Mouse (Mus musculus): ENCODE measurements around the gene Pitpna. TPM values are rescaled to one million over a fixed set of nuclear protein-coding genes. Genes with fewer than 3 reads are reported as not detected.

Pitpna gene
- polyA plus RNA-seq (2015; fragmentation: Nextera tagmentation; extraction: Ambion mirVana): 68.9 and 69.8 TPM in 2 replicates

DNA sequence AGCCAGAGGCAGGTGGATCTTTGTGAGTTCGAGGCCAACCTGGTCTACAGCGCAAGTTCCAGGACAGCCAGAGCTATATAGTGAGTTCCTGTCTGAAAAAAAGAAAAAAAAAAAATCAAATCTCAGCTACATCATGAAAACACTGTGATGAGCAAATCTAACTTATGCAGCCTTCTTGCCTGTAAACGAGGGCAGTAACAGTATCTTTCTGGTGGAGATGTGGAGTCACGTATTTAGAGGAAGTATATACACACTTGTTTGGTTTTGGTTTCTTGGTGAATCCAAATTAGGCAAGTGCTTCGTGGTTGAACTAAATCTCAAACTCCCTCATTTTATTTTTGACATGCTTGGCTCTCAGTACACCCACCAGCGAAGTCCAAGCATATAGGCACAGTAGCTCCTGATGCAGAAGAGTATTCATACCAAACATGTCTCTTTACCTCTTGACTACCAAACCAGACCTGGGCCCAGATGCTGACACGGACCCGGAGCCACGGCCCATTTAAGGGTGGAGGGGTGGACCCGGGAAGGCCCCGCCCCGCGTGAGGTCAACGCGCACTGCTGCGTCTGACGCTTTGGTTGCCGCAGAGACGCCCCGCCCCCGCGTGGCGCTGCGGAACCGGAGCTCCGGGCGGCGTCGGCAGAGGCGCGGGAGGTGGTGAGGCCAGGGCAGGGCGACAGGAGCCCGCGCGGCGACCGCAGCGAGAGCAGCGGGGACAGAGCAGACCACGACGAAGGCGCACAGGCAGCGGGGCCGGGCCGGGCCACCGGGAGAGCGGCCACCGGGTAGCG lies at the start of gene Pitpna:
Gene Pitpna, plus strand, starts transcription at position 605 of the 792 bp plus-strand sequence.
- H3K4me1 ChIP-seq (replicated peaks; ENCODE audit: insufficient read depth, low read length): peaks cover 13% of the 10 kb centered on the region
- TF ChIP-seq CTCF (IDR thresholded peaks at IDR 0.05; ENCODE audit: low read depth): peak; percentile 27
- peak within 1 kb of the TSS; percentile 80 for H3K9ac ChIP-seq (ENCODE audit: low read depth, low read length)
- H3K27ac ChIP-seq: peak within 1 kb of the TSS; percentile 90
- WGBS: 4% methylated on average over 49 of the region's 49 CpGs
- H3K9me3 ChIP-seq (replicated peaks; ENCODE audit: low read length): no peaks in the 10 kb centered on the region
- no peaks in the 10 kb centered on the region for H3K36me3 ChIP-seq (ENCODE audit: insufficient read depth, low read length)
- DNase-seq (ENCODE audit: low spot score) (peak; percentile 97), ATAC-seq (replicated peaks; ENCODE audit: low FRiP score, low read depth) (peak; percentile 89)
- no peaks in the 10 kb centered on the region for H3K27me3 ChIP-seq (ENCODE audit: insufficient read depth, low read length)
- peak within 1 kb of the TSS; percentile 87 for H3K4me3 ChIP-seq (replicated peaks; ENCODE audit: low read depth, low read length)
- H3K4me2 ChIP-seq (ENCODE audit: low read length): peak within 1 kb of the TSS; percentile 96

DNA sequence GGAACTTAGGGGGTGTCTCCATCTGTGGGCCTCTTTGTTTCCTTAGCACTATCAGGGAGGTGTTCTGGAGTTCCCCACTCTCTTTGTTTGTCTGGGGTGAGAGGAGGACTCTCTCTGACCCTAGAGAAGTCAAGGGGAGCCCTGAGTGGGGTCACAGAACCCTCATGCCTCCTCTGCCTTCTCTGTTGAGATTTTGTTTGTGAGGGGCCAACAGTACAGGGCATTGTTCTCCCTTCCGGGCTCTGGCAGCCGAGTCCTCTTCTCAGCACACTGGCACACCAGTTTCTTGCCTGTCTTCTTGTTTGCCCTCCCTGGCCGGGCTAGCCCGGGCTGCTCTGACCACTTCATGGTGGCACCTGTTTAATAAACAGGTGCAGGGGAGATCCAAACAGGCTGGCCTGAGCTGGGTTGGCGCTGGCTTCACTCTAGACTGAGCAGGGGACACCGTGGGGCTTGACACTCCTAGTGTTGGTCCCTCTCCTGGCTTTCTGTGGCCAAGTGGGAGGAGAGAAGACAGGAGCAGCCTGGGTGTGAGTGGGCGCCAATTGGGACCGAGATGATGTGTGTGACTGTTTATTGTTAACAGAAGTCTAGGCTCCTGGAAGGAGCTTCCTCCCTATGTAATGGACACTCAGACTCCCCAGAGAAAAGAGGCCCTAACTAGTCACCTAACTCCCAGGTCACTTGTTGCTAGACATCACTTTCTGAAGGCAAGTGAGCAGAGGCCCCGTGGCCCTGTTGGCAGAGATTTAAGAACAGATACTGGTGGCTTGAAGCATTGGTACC lies 49.5 kb upstream of the Pitpna start:
- H3K9ac ChIP-seq (ENCODE audit: low read depth, low read length): no peak overlapping the region
- H3K4me1 ChIP-seq (replicated peaks; ENCODE audit: insufficient read depth, low read length): peaks cover 25% of the 10 kb centered on the region; the same call in 1 of the 2 replicates
- DNase-seq (ENCODE audit: low spot score) (no peak), ATAC-seq (replicated peaks; ENCODE audit: low FRiP score, low read depth) (no peak)
- H3K27ac ChIP-seq: peak overlapping the region; percentile 77
- no peaks in the 10 kb centered on the region for H3K27me3 ChIP-seq (ENCODE audit: insufficient read depth, low read length)
- no peak for TF ChIP-seq CTCF (IDR thresholded peaks at IDR 0.05; ENCODE audit: low read depth)
- no peak overlapping the region for H3K4me2 ChIP-seq (ENCODE audit: low read length)
- 50% methylated on average over 9 of the region's 9 CpGs for WGBS
- H3K4me3 ChIP-seq (replicated peaks; ENCODE audit: low read depth, low read length): no peak overlapping the region
- H3K36me3 ChIP-seq (ENCODE audit: insufficient read depth, low read length): 0 out of 2 replicates have a peak, but pooled peaks cover 2% of the 10 kb centered on the region
- no peaks in the 10 kb centered on the region for H3K9me3 ChIP-seq (replicated peaks; ENCODE audit: low read length)

DNA sequence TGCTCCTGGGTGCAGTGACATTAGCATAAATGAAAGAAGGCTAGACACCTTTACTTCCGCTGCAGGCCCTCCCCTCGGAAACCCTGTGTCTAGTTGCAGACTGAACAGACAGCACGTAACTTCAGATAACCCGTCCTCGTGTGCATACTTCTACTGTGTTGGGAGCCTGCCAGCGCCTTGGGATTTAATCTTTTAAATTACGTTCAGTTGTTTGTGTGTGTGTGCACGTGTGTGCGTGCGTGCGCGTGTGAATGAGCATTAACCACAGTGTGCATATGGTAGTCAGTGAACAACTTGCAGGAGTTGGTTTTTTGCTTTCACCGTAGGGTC lies 49.0 kb upstream of the Pitpna start:
- Histone ChIP-seq H3K4me3 (replicated peaks; ENCODE audit: low read depth, low read length) (no peak overlapping the region), H3K4me2 (ENCODE audit: low read length) (no peak overlapping the region), H3K27me3 (ENCODE audit: insufficient read depth, low read length) (no peaks in the 10 kb centered on the region), H3K36me3 (ENCODE audit: insufficient read depth, low read length) (0 out of 2 replicates have a peak, but pooled peaks cover 2% of the 10 kb centered on the region), H3K9ac (ENCODE audit: low read depth, low read length) (no peak overlapping the region), H3K27ac (peak overlapping the region; percentile 77), H3K4me1 (replicated peaks; ENCODE audit: insufficient read depth, low read length) (peaks cover 25% of the 10 kb centered on the region; the same call in 1 of the 2 replicates), H3K9me3 (replicated peaks; ENCODE audit: low read length) (no peaks in the 10 kb centered on the region)
- DNase-seq (ENCODE audit: low spot score) (no peak), ATAC-seq (replicated peaks; ENCODE audit: low FRiP score, low read depth) (no peak)
- WGBS: 76% methylated on average over 13 of the region's 13 CpGs
- TF ChIP-seq CTCF (IDR thresholded peaks at IDR 0.05; ENCODE audit: low read depth): no peak

DNA sequence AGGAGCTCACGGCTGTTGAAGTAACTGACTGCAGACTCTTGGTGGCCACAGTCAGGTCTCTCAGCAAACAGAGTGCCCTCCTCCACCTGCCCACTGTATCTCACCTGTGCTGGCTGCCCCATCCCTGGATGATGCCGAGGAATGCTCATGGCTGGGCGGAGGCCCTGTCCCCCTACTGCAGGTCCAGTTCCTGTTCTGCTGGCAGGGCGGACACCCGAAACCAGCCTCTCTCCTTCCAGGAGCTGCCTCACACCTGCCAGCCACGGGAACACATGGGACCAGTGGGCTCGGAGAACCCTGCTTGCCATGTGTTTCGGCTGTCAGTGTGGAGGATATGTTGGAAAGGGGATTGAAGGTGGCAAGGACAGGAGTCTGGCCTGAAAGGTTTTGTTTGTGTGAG lies 47.7 kb upstream of the Pitpna start:
- 71% methylated on average over 8 of the region's 8 CpGs for WGBS

DNA sequence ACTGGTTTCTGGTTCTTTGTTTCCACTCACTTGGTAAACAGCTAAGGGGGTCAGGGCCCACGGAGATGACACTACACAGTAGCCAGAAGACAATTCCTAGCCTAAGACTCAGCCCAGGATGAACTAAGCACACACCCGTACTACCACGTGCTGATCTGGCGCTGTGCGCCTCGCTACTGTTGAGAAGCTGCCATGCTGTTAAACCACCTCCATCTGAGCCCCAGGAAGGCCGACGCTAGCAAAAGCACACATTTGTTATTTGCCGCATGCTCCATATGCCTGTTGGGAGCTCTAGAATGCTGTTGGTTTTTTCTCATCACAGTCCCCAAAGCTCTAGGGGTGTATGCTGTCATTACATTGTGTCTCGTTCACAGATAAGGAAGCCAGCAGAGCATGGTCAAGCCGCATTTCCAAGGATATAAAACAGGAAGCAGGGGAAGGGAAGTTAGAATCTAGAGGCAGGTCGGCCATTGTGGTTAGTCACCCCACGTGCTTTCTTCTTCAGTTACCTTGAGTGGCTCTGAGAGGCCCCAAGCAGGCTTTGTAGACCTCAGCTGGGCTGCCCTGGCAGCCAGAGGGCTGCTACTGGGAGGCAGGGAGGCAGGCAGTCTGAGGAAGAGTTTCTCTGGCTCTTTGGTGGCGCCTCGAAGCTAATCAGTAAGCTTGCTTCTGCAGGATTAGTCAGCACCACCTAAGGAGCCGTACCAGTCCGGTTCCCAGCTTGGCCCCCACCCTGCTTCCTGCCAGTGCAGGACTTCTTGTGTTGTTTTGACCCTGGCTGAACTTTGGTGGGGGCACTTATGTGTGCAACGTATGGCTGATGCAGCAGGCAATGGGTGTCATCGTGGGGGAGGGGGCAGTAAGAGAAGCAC lies 47.0 kb upstream of the Pitpna start:
- Histone ChIP-seq H3K9me3 (replicated peaks; ENCODE audit: low read length) (no peaks in the 10 kb centered on the region), H3K27me3 (ENCODE audit: insufficient read depth, low read length) (no peaks in the 10 kb centered on the region), H3K27ac (peak overlapping the region; percentile 47; the same call in 1 of the 2 replicates), H3K4me2 (ENCODE audit: low read length) (no peak overlapping the region), H3K4me3 (replicated peaks; ENCODE audit: low read depth, low read length) (no peak overlapping the region), H3K9ac (ENCODE audit: low read depth, low read length) (no peak overlapping the region), H3K4me1 (replicated peaks; ENCODE audit: insufficient read depth, low read length) (peaks cover 16% of the 10 kb centered on the region; the same call in 1 of the 2 replicates), H3K36me3 (ENCODE audit: insufficient read depth, low read length) (0 out of 2 replicates have a peak, but pooled peaks cover 2% of the 10 kb centered on the region)
- no peak for DNase-seq (ENCODE audit: low spot score)
- WGBS: 69% methylated on average over 19 of the region's 19 CpGs
- ATAC-seq (replicated peaks; ENCODE audit: low FRiP score, low read depth): peak; percentile 73
- TF ChIP-seq CTCF (IDR thresholded peaks at IDR 0.05; ENCODE audit: low read depth): no peak

More for the DNA sequence above, 47.7 kb upstream of the Pitpna start:
- H3K4me2 ChIP-seq (ENCODE audit: low read length): no peak overlapping the region
- no peak overlapping the region for H3K9ac ChIP-seq (ENCODE audit: low read depth, low read length)
- no peaks in the 10 kb centered on the region for H3K27me3 ChIP-seq (ENCODE audit: insufficient read depth, low read length)
- TF ChIP-seq CTCF (IDR thresholded peaks at IDR 0.05; ENCODE audit: low read depth): no peak
- no peak overlapping the region for H3K27ac ChIP-seq
- H3K4me1 ChIP-seq (replicated peaks; ENCODE audit: insufficient read depth, low read length): peaks cover 21% of the 10 kb centered on the region; the same call in 1 of the 2 replicates
- no peak overlapping the region for H3K4me3 ChIP-seq (replicated peaks; ENCODE audit: low read depth, low read length)
- no peak for ATAC-seq (replicated peaks; ENCODE audit: low FRiP score, low read depth)
- H3K9me3 ChIP-seq (replicated peaks; ENCODE audit: low read length): no peaks in the 10 kb centered on the region
- 0 out of 2 replicates have a peak, but pooled peaks cover 2% of the 10 kb centered on the region for H3K36me3 ChIP-seq (ENCODE audit: insufficient read depth, low read length)
- DNase-seq (ENCODE audit: low spot score): no peak

All from kidney, postnatal 0 days (tissue).